Mouse (Mus musculus): ENCODE measurements around the gene Zbed3. TPM values are rescaled to one million over a fixed set of nuclear protein-coding genes. Genes with fewer than 3 reads are reported as not detected.

Zbed3 gene
- polyA plus RNA-seq, 1 experiment: 24.6 TPM

DNA sequence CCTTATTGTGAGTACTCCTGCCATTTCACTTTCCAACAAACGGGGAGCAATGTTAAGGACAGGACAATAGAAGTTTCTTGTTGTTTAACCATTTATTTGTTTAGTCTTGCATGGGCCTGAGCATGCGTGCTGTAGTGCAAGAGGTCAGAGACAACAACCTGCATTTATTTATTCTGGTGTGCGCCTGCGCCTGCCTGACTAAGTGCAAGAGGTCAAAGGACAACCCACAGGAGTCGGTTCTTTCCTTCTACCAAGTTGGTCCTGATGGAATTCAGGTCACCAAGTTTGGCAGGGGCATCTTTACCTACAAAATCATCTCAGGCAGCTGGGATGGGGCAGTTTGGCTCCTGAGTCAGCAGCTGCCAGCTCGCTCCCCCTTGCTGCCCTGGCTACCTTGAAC, 22.5 kb downstream of the Zbed3 start:
- H3K4me3 ChIP-seq: no peak overlapping the region
- H3ac ChIP-seq (ENCODE audit: control insufficient read depth, insufficient read length): no peak overlapping the region
- no peaks in the 10 kb centered on the region for H3K27me3 ChIP-seq (ENCODE audit: control insufficient read depth, insufficient read depth, insufficient read length)
- TF ChIP-seq TCF12 (IDR thresholded peaks at IDR 0.05; ENCODE audit: insufficient read depth, poor library complexity, severe bottlenecking) (no peak), MAX (IDR thresholded peaks at IDR 0.05; ENCODE audit: low read depth) (no peak), TCF3 (IDR thresholded peaks at IDR 0.05; ENCODE audit: insufficient read length, low read depth) (no peak), SRF (IDR thresholded peaks at IDR 0.05; ENCODE audit: control insufficient read depth, insufficient read length, low read depth) (no peak), E2F4 (IDR thresholded peaks at IDR 0.05; ENCODE audit: insufficient read depth) (no peak), CEBPB (IDR thresholded peaks at IDR 0.05; ENCODE audit: insufficient read depth, poor library complexity, severe bottlenecking) (no peak), USF1 (IDR thresholded peaks at IDR 0.05; ENCODE audit: low read depth) (no peak), POLR2AphosphoS2 (IDR thresholded peaks at IDR 0.05; ENCODE audit: insufficient read length, low read depth) (no peak), REST (IDR thresholded peaks at IDR 0.05; ENCODE audit: insufficient read depth, insufficient read length) (no peak), MYOG (IDR thresholded peaks at IDR 0.05; ENCODE audit: control insufficient read depth in 1 of 3, insufficient read depth in 1 of 3, insufficient read length in 2 of 3, low read depth in 2 of 3) (no peak), POLR2A (IDR thresholded peaks at IDR 0.05; ENCODE audit: insufficient read length, low read depth) (no peak), MYOD1 (IDR thresholded peaks at IDR 0.05; ENCODE audit: control insufficient read depth in 1 of 3, insufficient read length in 2 of 3, low read depth in 2 of 3) (no peak)
- no peaks in the 10 kb centered on the region for H3K79me2 ChIP-seq (ENCODE audit: control insufficient read depth, insufficient read depth)
- H3K36me3 ChIP-seq (ENCODE audit: control insufficient read depth, insufficient read depth): peaks cover 6% of the 10 kb centered on the region
- no peak overlapping the region for H3K4me2 ChIP-seq (ENCODE audit: low read depth)

DNA sequence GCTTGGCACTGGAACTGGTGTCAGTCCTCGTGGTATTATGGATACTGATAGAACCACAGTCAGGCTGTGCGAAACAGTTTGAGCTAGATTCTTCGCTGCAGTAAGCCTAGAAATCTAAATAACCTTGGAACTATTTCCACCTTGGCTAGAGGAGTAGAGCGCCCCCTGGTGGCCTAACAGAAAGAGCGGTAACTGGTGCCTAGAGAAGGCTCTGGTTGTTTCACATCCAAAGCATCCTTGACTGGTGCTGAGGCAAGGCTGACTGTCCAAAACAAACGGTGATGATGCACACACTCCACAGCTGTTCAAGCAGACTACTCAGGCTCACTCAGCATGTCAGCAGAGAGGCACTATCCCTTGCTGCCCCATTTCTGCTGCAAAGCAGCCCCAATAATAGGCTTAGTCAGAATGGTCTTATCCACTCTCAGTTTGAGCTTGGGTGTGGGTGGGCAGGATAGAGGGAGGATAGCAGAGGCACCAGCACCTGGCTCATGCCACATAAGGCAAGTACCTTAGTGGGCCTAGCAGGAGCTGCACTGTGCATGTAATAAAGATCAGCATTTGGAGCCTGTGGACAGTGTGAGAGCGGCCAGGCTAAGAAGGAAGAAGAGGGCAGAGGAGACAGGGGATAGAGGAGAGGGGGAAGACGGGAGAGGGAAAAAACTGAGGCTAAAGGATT, 23.7 kb downstream of the Zbed3 start:
- Histone ChIP-seq H3K36me3 (ENCODE audit: control insufficient read depth, insufficient read depth) (peaks cover 19% of the 10 kb centered on the region), H3ac (ENCODE audit: control insufficient read depth, insufficient read length) (no peak overlapping the region), H3K4me3 (no peak overlapping the region), H3K79me2 (ENCODE audit: control insufficient read depth, insufficient read depth) (no peaks in the 10 kb centered on the region), H3K4me2 (ENCODE audit: low read depth) (no peak overlapping the region), H3K27me3 (ENCODE audit: control insufficient read depth, insufficient read depth, insufficient read length) (no peaks in the 10 kb centered on the region)
- TF ChIP-seq MAX (IDR thresholded peaks at IDR 0.05; ENCODE audit: low read depth) (no peak), POLR2AphosphoS2 (IDR thresholded peaks at IDR 0.05; ENCODE audit: insufficient read length, low read depth) (no peak), TCF3 (IDR thresholded peaks at IDR 0.05; ENCODE audit: insufficient read length, low read depth) (no peak), CEBPB (IDR thresholded peaks at IDR 0.05; ENCODE audit: insufficient read depth, poor library complexity, severe bottlenecking) (no peak), USF1 (IDR thresholded peaks at IDR 0.05; ENCODE audit: low read depth) (no peak), SRF (IDR thresholded peaks at IDR 0.05; ENCODE audit: control insufficient read depth, insufficient read length, low read depth) (no peak), TCF12 (IDR thresholded peaks at IDR 0.05; ENCODE audit: insufficient read depth, poor library complexity, severe bottlenecking) (no peak), REST (IDR thresholded peaks at IDR 0.05; ENCODE audit: insufficient read depth, insufficient read length) (no peak), E2F4 (IDR thresholded peaks at IDR 0.05; ENCODE audit: insufficient read depth) (no peak), MYOG (IDR thresholded peaks at IDR 0.05; ENCODE audit: control insufficient read depth in 1 of 3, insufficient read depth in 1 of 3, insufficient read length in 2 of 3, low read depth in 2 of 3) (no peak), MYOD1 (IDR thresholded peaks at IDR 0.05; ENCODE audit: control insufficient read depth in 1 of 3, insufficient read length in 2 of 3, low read depth in 2 of 3) (no peak), POLR2A (IDR thresholded peaks at IDR 0.05; ENCODE audit: insufficient read length, low read depth) (no peak)

DNA sequence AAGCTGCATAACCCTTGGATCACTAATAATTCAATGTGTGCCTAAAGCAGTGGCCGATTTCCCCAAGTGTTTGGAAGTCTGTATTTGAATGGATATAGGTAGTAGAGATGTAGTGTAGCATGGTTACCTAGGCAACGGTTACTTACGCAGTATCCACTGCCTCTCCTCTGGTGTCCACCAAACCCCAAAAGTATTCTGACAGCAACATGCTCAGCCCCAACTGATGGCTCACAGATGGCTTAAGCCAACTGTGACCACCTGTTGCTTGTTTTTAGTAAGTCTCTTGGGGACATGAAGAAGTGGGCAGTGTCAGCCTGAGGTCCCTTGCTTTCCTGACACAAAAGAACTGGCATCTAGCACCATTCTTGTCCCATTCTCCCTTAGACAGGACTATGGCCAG, 25.1 kb downstream of the Zbed3 start:
- Histone ChIP-seq H3K4me3 (no peak overlapping the region), H3K79me2 (ENCODE audit: control insufficient read depth, insufficient read depth) (no peaks in the 10 kb centered on the region), H3K4me2 (ENCODE audit: low read depth) (no peak overlapping the region), H3K27me3 (ENCODE audit: control insufficient read depth, insufficient read depth, insufficient read length) (no peaks in the 10 kb centered on the region), H3ac (ENCODE audit: control insufficient read depth, insufficient read length) (no peak overlapping the region), H3K36me3 (ENCODE audit: control insufficient read depth, insufficient read depth) (peaks cover 30% of the 10 kb centered on the region)
- no peak for TF ChIP-seq USF1 (IDR thresholded peaks at IDR 0.05; ENCODE audit: low read depth)
- peak in 1 of 3 experiments; percentile 35 for TF ChIP-seq MYOD1 (IDR thresholded peaks at IDR 0.05; ENCODE audit: control insufficient read depth in 1 of 3, insufficient read length in 2 of 3, low read depth in 2 of 3)
- TF ChIP-seq MYOG (IDR thresholded peaks at IDR 0.05; ENCODE audit: control insufficient read depth in 1 of 3, insufficient read depth in 1 of 3, insufficient read length in 2 of 3, low read depth in 2 of 3): no peak
- no peak for TF ChIP-seq POLR2AphosphoS2 (IDR thresholded peaks at IDR 0.05; ENCODE audit: insufficient read length, low read depth)
- no peak for TF ChIP-seq E2F4 (IDR thresholded peaks at IDR 0.05; ENCODE audit: insufficient read depth)

DNA sequence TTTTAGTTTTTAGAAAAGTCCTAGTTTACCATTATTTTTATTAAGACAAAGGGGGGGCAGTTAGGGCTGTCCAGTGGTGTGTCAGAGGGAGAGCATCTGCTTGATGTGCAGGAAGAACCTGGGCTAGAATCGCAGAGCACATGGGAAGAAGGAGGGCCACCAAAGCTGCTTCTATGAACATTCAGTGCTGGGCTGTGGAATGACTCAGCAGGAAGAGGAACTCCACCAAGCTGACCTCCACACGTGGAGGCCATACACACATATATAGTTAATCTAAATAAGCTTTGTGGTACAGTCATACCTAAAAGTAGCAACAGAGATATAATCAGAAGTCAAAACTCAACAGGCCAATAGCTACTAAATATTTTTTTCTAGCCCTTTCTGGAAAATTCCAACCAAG, 34.8 kb downstream of the Zbed3 start:
- H3ac ChIP-seq (ENCODE audit: control insufficient read depth, insufficient read length): no peak overlapping the region
- H3K79me2 ChIP-seq (ENCODE audit: control insufficient read depth, insufficient read depth): no peaks in the 10 kb centered on the region
- peaks cover 54% of the 10 kb centered on the region for H3K36me3 ChIP-seq (ENCODE audit: control insufficient read depth, insufficient read depth)
- no peak overlapping the region for H3K4me2 ChIP-seq (ENCODE audit: low read depth)
- no peaks in the 10 kb centered on the region for H3K27me3 ChIP-seq (ENCODE audit: control insufficient read depth, insufficient read depth, insufficient read length)
- no peak for TF ChIP-seq REST (IDR thresholded peaks at IDR 0.05; ENCODE audit: insufficient read depth, insufficient read length)
- TF ChIP-seq SRF (IDR thresholded peaks at IDR 0.05; ENCODE audit: control insufficient read depth, insufficient read length, low read depth): no peak
- no peak for TF ChIP-seq E2F4 (IDR thresholded peaks at IDR 0.05; ENCODE audit: insufficient read depth)
- no peak for TF ChIP-seq TCF3 (IDR thresholded peaks at IDR 0.05; ENCODE audit: insufficient read length, low read depth)
- TF ChIP-seq POLR2A (IDR thresholded peaks at IDR 0.05; ENCODE audit: insufficient read length, low read depth): no peak
- TF ChIP-seq USF1 (IDR thresholded peaks at IDR 0.05; ENCODE audit: low read depth): no peak
- TF ChIP-seq TCF12 (IDR thresholded peaks at IDR 0.05; ENCODE audit: insufficient read depth, poor library complexity, severe bottlenecking): no peak
- TF ChIP-seq MAX (IDR thresholded peaks at IDR 0.05; ENCODE audit: low read depth): no peak
- no peak for TF ChIP-seq CEBPB (IDR thresholded peaks at IDR 0.05; ENCODE audit: insufficient read depth, poor library complexity, severe bottlenecking)
- no peak overlapping the region for H3K4me3 ChIP-seq

DNA sequence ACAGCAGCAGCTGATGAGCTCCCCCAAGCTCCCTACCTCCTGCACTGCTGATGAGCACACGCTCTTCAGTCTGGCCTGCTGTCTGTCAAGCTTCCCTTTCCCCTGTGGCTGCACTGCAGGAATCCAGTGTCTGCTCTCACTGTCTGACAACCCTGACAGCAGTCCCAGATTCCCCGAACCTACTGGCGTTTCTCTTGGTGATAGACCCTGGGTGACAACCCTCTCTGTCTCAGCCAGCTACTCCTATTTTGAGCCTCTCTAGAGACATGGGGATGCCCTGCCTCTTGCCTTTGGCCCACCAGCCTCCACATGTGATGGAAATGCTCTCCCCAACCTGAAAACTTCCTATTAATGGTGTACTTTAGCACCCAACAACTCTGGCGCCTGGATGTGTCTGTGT, 40.0 kb downstream of the Zbed3 start:
- TF ChIP-seq SRF (IDR thresholded peaks at IDR 0.05; ENCODE audit: control insufficient read depth, insufficient read length, low read depth) (no peak), POLR2A (IDR thresholded peaks at IDR 0.05; ENCODE audit: insufficient read length, low read depth) (no peak), REST (IDR thresholded peaks at IDR 0.05; ENCODE audit: insufficient read depth, insufficient read length) (no peak), USF1 (IDR thresholded peaks at IDR 0.05; ENCODE audit: low read depth) (no peak), MAX (IDR thresholded peaks at IDR 0.05; ENCODE audit: low read depth) (no peak), MYOD1 (IDR thresholded peaks at IDR 0.05; ENCODE audit: control insufficient read depth in 1 of 3, insufficient read length in 2 of 3, low read depth in 2 of 3) (no peak), E2F4 (IDR thresholded peaks at IDR 0.05; ENCODE audit: insufficient read depth) (no peak), CEBPB (IDR thresholded peaks at IDR 0.05; ENCODE audit: insufficient read depth, poor library complexity, severe bottlenecking) (no peak), TCF12 (IDR thresholded peaks at IDR 0.05; ENCODE audit: insufficient read depth, poor library complexity, severe bottlenecking) (no peak), MYOG (IDR thresholded peaks at IDR 0.05; ENCODE audit: control insufficient read depth in 1 of 3, insufficient read depth in 1 of 3, insufficient read length in 2 of 3, low read depth in 2 of 3) (no peak), TCF3 (IDR thresholded peaks at IDR 0.05; ENCODE audit: insufficient read length, low read depth) (no peak), POLR2AphosphoS2 (IDR thresholded peaks at IDR 0.05; ENCODE audit: insufficient read length, low read depth) (no peak)
- no peak overlapping the region for H3ac ChIP-seq (ENCODE audit: control insufficient read depth, insufficient read length)
- no peaks in the 10 kb centered on the region for H3K27me3 ChIP-seq (ENCODE audit: control insufficient read depth, insufficient read depth, insufficient read length)
- peaks cover 5% of the 10 kb centered on the region for H3K79me2 ChIP-seq (ENCODE audit: control insufficient read depth, insufficient read depth)
- peaks cover 57% of the 10 kb centered on the region for H3K36me3 ChIP-seq (ENCODE audit: control insufficient read depth, insufficient read depth)
- no peak overlapping the region for H3K4me3 ChIP-seq
- no peak overlapping the region for H3K4me2 ChIP-seq (ENCODE audit: low read depth)

Measured in myocyte (in vitro differentiated cells).